Mouse (Mus musculus) ES-E14 (cell line): ENCODE measurements around the gene Lrrn4cl. TPM values are rescaled to one million over a fixed set of nuclear protein-coding genes. Genes with fewer than 3 reads are reported as not detected.
A peak's percentile ranks its signal among the peaks of the same experiment; 100 is the strongest.

ENCODE experiments used
- DNase-seq: peaks from one replicate; pipeline ENCODE4 v3.0.0-alpha.2; 2013; ENCODE audit warnings: low read depth, low spot score
- H3K27ac ChIP-seq: 2 replicates; pipeline ENCODE4 v1.5.1; 2012; ENCODE audit warnings: low read depth, mild to moderate bottlenecking, low read length, moderate library complexity, mixed read lengths; ENCODE audit not compliant: poor library complexity, insufficient read depth, severe bottlenecking
- H3K36me3 ChIP-seq: 2 replicates; pipeline ENCODE4 v1.6.1; 2012; ENCODE audit warnings: mild to moderate bottlenecking, low read length, moderate library complexity, mixed read lengths; ENCODE audit not compliant: control insufficient read depth, poor library complexity, insufficient read depth, severe bottlenecking
- H3K4me1 ChIP-seq, 2 experiments: fragments of 150-350 bp in 1 of 2; sonication (generic) in 1 of 2; 2 replicates each; pipeline ENCODE4 v1.6.1; 2012; ENCODE audit warnings: low read length in 2 of 2, mild to moderate bottlenecking in 1 of 2, mixed read lengths in 1 of 2; ENCODE audit not compliant: control insufficient read depth in 2 of 2, insufficient read depth in 2 of 2, poor library complexity in 1 of 2
- H3K4me3 ChIP-seq, 2 experiments: fragments of 150-350 bp in 1 of 2; sonication (generic) in 1 of 2; 2 replicates each; pipeline ENCODE4 v1.5.1; 2012; ENCODE audit warnings: low read length in 2 of 2, low read depth in 1 of 2, mild to moderate bottlenecking in 1 of 2, mixed read lengths in 1 of 2; ENCODE audit not compliant: insufficient read depth in 1 of 2, poor library complexity in 1 of 2, severe bottlenecking in 1 of 2
- H3K9ac ChIP-seq: 2 replicates; pipeline ENCODE4 v1.6.1; 2012; ENCODE audit warnings: low read depth, mild to moderate bottlenecking, low read length, mixed read lengths; ENCODE audit not compliant: poor library complexity, insufficient read depth, severe bottlenecking
- H3K9me3 ChIP-seq: fragments of 150-350 bp; sonication (generic); 2 replicates; pipeline ENCODE4 v1.6.1; 2012; ENCODE audit warnings: low read depth, mild to moderate bottlenecking, low read length; ENCODE audit not compliant: control insufficient read depth, insufficient read depth
- CHD2 ChIP-seq: IDR thresholded peaks from 2 replicates; pipeline ENCODE4 v1.6.1; 2014; ENCODE audit warnings: mild to moderate bottlenecking, low read depth, low read length, inconsistent platforms
- HCFC1 ChIP-seq: IDR thresholded peaks from 2 replicates; pipeline ENCODE4 v1.6.1; 2012; ENCODE audit warnings: low read length, inconsistent platforms, borderline replicate concordance; ENCODE audit not compliant: insufficient read depth
- MAFK ChIP-seq: IDR thresholded peaks from 2 replicates; pipeline ENCODE4 v1.6.1; 2014; ENCODE audit warnings: mild to moderate bottlenecking, low read depth, low read length, inconsistent platforms; ENCODE audit not compliant: insufficient read depth
- ZC3H11A ChIP-seq: IDR thresholded peaks from 2 replicates; pipeline ENCODE4 v1.6.1; 2012; ENCODE audit warnings: low read depth, mild to moderate bottlenecking, inconsistent platforms, low read length, borderline replicate concordance
- ZNF384 ChIP-seq: IDR thresholded peaks from 2 replicates; pipeline ENCODE4 v1.6.1; 2012; ENCODE audit warnings: low read depth, low read length, inconsistent platforms
- in situ Hi-C, 2 experiments: fragments of 600-800 bp; cut with MboI; formaldehyde crosslinking; loops; one replicate each; pipeline ENCODE4 v1.15.1; 2025; ENCODE audit warnings: low sequenced_read_pairs in 2 of 2, inconsistent platforms in 1 of 2; ENCODE audit not compliant: unreplicated experiment in 2 of 2
- total RNA-seq: library from RNA; depleted of rRNA; stranded (reverse); fragments of 300-350 nt; gene quantifications from 2 replicates; pipeline ENCODE4 v1.2.3, GENCODE M21; 2012

The Lrrn4cl gene
- total RNA-seq, 1 experiment, result 1.3 TPM

- H3K4me3 ChIP-seq, result peak overlapping the region in 1 of 2 experiments; percentile 70; a peak in 1 of 4 replicates
- peaks cover 2 to 13% of the 10 kb centered on the region in 2 experiments; a peak in 3 of 4 replicates for H3K4me1 ChIP-seq
- TF ChIP-seq CHD2, result no peak
- no peak for TF ChIP-seq ZNF384
- TF ChIP-seq HCFC1, result no peak
- TF ChIP-seq ZC3H11A, result no peak
- DNase-seq, result no peak
- in situ Hi-C loops, result no loop called here
- H3K27ac ChIP-seq, result no peak overlapping the region
- peaks cover 1% of the 10 kb centered on the region; the same call in 1 of the 2 replicates for H3K36me3 ChIP-seq
- H3K9me3 ChIP-seq, result no peaks in the 10 kb centered on the region
- no peak overlapping the region; the same call in 1 of the 2 replicates for H3K9ac ChIP-seq
Observed at GRCm38 (mm10) chr19:8841012-8841411, 9.6 kb upstream of the Lrrn4cl start.

GRCm38 (mm10) chr19:8842961-8843360, 7.6 kb upstream of the Lrrn4cl start:
- in situ Hi-C loops, result no loop called here
- no peak overlapping the region for H3K4me3 ChIP-seq
- peaks cover 2 to 18% of the 10 kb centered on the region in 2 experiments; a peak in 3 of 4 replicates for H3K4me1 ChIP-seq
- no peak overlapping the region for H3K9ac ChIP-seq
- TF ChIP-seq HCFC1, result no peak
- no peak for TF ChIP-seq ZC3H11A
- TF ChIP-seq MAFK, result no peak
- no peak for TF ChIP-seq CHD2
- TF ChIP-seq ZNF384, result no peak
- peaks cover 8% of the 10 kb centered on the region; the same call in 1 of the 2 replicates for H3K36me3 ChIP-seq
- DNase-seq, result no peak
- no peak overlapping the region for H3K27ac ChIP-seq
- no peaks in the 10 kb centered on the region for H3K9me3 ChIP-seq

GRCm38 (mm10) chr19:8844371-8845129, 6.0 kb upstream of the Lrrn4cl start:
- in situ Hi-C loops, result no loop called here
- DNase-seq, result peak; percentile 76
- Histone ChIP-seq H3K9ac (no peak overlapping the region), H3K36me3 (peaks cover 8% of the 10 kb centered on the region; the same call in 1 of the 2 replicates), H3K4me3 (no peak overlapping the region), H3K9me3 (no peaks in the 10 kb centered on the region), H3K4me1 (peaks cover 0 to 18% of the 10 kb centered on the region in 2 experiments; a peak in 2 of 4 replicates), H3K27ac (no peak overlapping the region)
- TF ChIP-seq HCFC1 (no peak), ZNF384 (peak; percentile 71)

GRCm38 (mm10) chr19:8848356-8848755, 2.2 kb upstream of the Lrrn4cl start:
- in situ Hi-C loops, result no loop called here
- no peak overlapping the region for H3K27ac ChIP-seq
- H3K4me3 ChIP-seq, result no peak overlapping the region
- DNase-seq, result no peak
- no peaks in the 10 kb centered on the region for H3K9me3 ChIP-seq
- H3K36me3 ChIP-seq, result peaks cover 8% of the 10 kb centered on the region; the same call in 1 of the 2 replicates
- H3K4me1 ChIP-seq, result peaks cover 5 to 18% of the 10 kb centered on the region in 2 experiments; a peak in 2 of 4 replicates
- no peak overlapping the region for H3K9ac ChIP-seq
- TF ChIP-seq CHD2, result no peak
- no peak for TF ChIP-seq MAFK
- no peak for TF ChIP-seq HCFC1
- no peak for TF ChIP-seq ZC3H11A
- no peak for TF ChIP-seq ZNF384
